13 mouse cellular contexts compared by ENCODE assay signal in the genomic region with DNA sequence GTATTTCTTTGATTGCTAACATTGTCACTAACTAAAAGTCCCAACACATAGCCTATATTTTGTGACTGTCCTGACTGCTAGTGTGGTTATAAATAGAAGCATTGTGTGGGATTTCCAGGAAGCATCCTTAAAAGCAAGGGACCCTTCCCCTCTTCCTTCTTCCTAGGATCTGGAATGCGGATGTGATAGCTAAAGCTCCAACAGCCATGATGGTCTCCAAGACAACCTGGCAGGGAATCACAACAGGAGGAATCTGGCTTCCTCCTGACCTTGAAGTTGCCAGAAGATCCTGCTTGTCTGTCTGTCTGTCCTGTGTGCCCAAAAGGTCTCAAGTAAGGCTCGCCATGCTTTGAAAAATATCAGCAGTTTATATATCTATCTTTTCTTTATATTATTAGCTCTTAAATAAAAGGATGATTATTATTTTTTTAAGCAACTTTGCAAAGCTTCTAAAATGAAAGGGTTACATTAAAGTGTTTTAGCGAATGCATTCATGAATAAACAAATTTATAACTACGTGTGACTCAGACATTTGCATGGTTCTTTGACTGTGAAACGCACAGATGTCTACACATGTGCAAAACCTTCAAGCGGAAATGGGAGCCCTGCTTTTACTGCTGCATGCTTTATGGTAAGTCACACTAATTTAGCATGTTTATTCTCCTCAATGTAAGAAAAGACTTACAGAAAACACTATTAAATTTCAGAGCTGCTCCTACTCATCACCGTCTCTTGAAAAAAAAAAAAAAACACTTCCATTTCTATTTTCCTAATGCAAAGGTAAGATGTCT.
A peak's percentile ranks its signal among the peaks of the same experiment; 100 is the strongest.
DNase-seq lines count a peak whose midpoint lies in the region; ATAC-seq and TF ChIP-seq lines count a peak whose summit lies in the region.
"Had no signal": no experiment of that assay in that cellular context is flagged by ENCODE, and none has a peak within 500 bp of the region (broad histone marks: within the 10 kb centered on the region; RNA-seq: fewer than 3 reads in every experiment).

No protein-coding gene starts in this region.

- no peak overlapping the region for H3K4me3 ChIP-seq in heart, embryonic 12.5 days
- no peak overlapping the region for H3K4me3 ChIP-seq in limb, embryonic 14.5 days (replicated peaks; ENCODE audit: low read length)
- H3K4me3 ChIP-seq in limb, embryonic 10.5 days, result no peak overlapping the region
- H3K4me3 ChIP-seq in kidney, postnatal 0 days (replicated peaks; ENCODE audit: low read depth, low read length), result no peak overlapping the region

- no peaks in the 10 kb centered on the region for H3K27me3 ChIP-seq in heart, embryonic 12.5 days (replicated peaks)
- H3K27me3 ChIP-seq in limb, embryonic 14.5 days (ENCODE audit: control insufficient read depth, insufficient read depth, low read length), result no peaks in the 10 kb centered on the region
- H3K27me3 ChIP-seq in limb, embryonic 10.5 days (ENCODE audit: low read depth, poor library complexity, severe bottlenecking), result no peaks in the 10 kb centered on the region
- no peaks in the 10 kb centered on the region for H3K27me3 ChIP-seq in kidney, postnatal 0 days (ENCODE audit: insufficient read depth, low read length)
- H3K27me3 ChIP-seq: Patski had no signal

- no peak for TF ChIP-seq POLR2A in limb, embryonic 14.5 days (IDR thresholded peaks at IDR 0.05; ENCODE audit: borderline replicate concordance, extremely low read depth, insufficient read depth, insufficient read length)

- H3K9ac ChIP-seq in heart, embryonic 12.5 days, result no peak overlapping the region
- no peak overlapping the region for H3K9ac ChIP-seq in limb, embryonic 14.5 days (ENCODE audit: low read depth, low read length, severe bottlenecking)
- no peak overlapping the region for H3K9ac ChIP-seq in kidney, postnatal 0 days (ENCODE audit: low read depth, low read length)

- no peaks in the 10 kb centered on the region for H3K36me3 ChIP-seq in heart, embryonic 12.5 days
- H3K36me3 ChIP-seq in limb, embryonic 14.5 days (ENCODE audit: control insufficient read depth, insufficient read depth, low read length), result no peaks in the 10 kb centered on the region
- no peaks in the 10 kb centered on the region for H3K36me3 ChIP-seq in limb, embryonic 10.5 days
- H3K36me3 ChIP-seq in kidney, postnatal 0 days (ENCODE audit: insufficient read depth, low read length), result no peaks in the 10 kb centered on the region

- H3K9me3 ChIP-seq in heart, embryonic 12.5 days (replicated peaks), result no peaks in the 10 kb centered on the region
- H3K9me3 ChIP-seq in limb, embryonic 14.5 days (ENCODE audit: control insufficient read depth, low read length), result no peaks in the 10 kb centered on the region
- H3K9me3 ChIP-seq in limb, embryonic 10.5 days (replicated peaks), result no peaks in the 10 kb centered on the region
- H3K9me3 ChIP-seq in kidney, postnatal 0 days (replicated peaks; ENCODE audit: low read length), result no peaks in the 10 kb centered on the region

- H3K27ac ChIP-seq in heart, embryonic 12.5 days (ENCODE audit: poor library complexity, severe bottlenecking), result no peak overlapping the region
- no peak overlapping the region for H3K27ac ChIP-seq in limb, embryonic 14.5 days (replicated peaks; ENCODE audit: low read depth, low read length)
- no peak overlapping the region for H3K27ac ChIP-seq in limb, embryonic 10.5 days
- H3K27ac ChIP-seq in kidney, postnatal 0 days, result no peak overlapping the region
- H3K27ac ChIP-seq: macrophage had no signal

- intact Hi-C loops in heart, postnatal 25 days (cut with DNase I), result loop anchor here (5.0 kb wide), 2 partner anchors 192 to 347 kb away; no protein-coding TSS in a partner anchor

- no peak overlapping the region for H3K4me2 ChIP-seq in heart, embryonic 12.5 days
- no peak overlapping the region for H3K4me2 ChIP-seq in limb, embryonic 14.5 days (replicated peaks; ENCODE audit: low read depth, low read length, severe bottlenecking)
- no peak overlapping the region for H3K4me2 ChIP-seq in kidney, postnatal 0 days (ENCODE audit: low read length)

- no peak for TF ChIP-seq CTCF in kidney, postnatal 0 days (IDR thresholded peaks at IDR 0.05; ENCODE audit: low read depth)

- peak; percentile 45; the same call in 1 of the 2 replicates for ATAC-seq in heart, embryonic 12.5 days (ENCODE audit: insufficient number of reproducible peaks, low FRiP score)
- ATAC-seq in limb, embryonic 14.5 days (ENCODE audit: low FRiP score, low read depth), result no peak
- ATAC-seq in kidney, postnatal 0 days (replicated peaks; ENCODE audit: low FRiP score, low read depth), result no peak
- ATAC-seq: inflammation-experienced regulatory T-cells, adult 6 months; Patski had no signal

- DNase-seq in heart, postnatal 25 days (ENCODE audit: low spot score), result no peak
- DNase-seq in limb, embryonic 14.5 days (ENCODE audit: low spot score), result peak; percentile 44
- no peak for DNase-seq in limb, embryonic 10.5 days (ENCODE audit: low spot score)
- DNase-seq in brain, adult 2 months (ENCODE audit: low read depth, low spot score), result peak; percentile 20
- DNase-seq in kidney, postnatal 0 days (ENCODE audit: low spot score), result peak; percentile 55
- DNase-seq in spleen, postnatal 4 days (ENCODE audit: low spot score in 2 of 2), result no peak
- DNase-seq in thymus, postnatal 36 days, result no peak
- DNase-seq: adrenal gland, adult 2 months; right cerebral cortex, adult 18-20 months had no signal

- 83% methylated on average over 7 of the region's 7 CpGs for WGBS in heart, embryonic 12.5 days
- WGBS in limb, embryonic 14.5 days, result 77% methylated on average over 7 of the region's 7 CpGs
- WGBS in limb, embryonic 10.5 days, result 87% methylated on average over 7 of the region's 7 CpGs
- WGBS in kidney, postnatal 0 days, result 65% methylated on average over 7 of the region's 7 CpGs

- peaks cover 12% of the 10 kb centered on the region for H3K4me1 ChIP-seq in heart, embryonic 12.5 days (replicated peaks)
- no peaks in the 10 kb centered on the region for H3K4me1 ChIP-seq in limb, embryonic 14.5 days (ENCODE audit: control insufficient read depth, insufficient read depth, low read length)
- H3K4me1 ChIP-seq in limb, embryonic 10.5 days, result no peaks in the 10 kb centered on the region
- H3K4me1 ChIP-seq in kidney, postnatal 0 days (replicated peaks; ENCODE audit: insufficient read depth, low read length), result no peaks in the 10 kb centered on the region

Comparison
In these comparisons a context has a peak if more than half of its experiments do, and no peak if none do; other contexts are left out.
1. DNase-seq: peak in limb, embryonic 14.5 days (single experiment), brain, adult 2 months (single experiment) and kidney, postnatal 0 days (single experiment); none in heart, postnatal 25 days (single experiment), limb, embryonic 10.5 days (single experiment), spleen, postnatal 4 days (0 of 2) and thymus, postnatal 36 days (0 of 2).